Mouse (Mus musculus) retina, adult 2 months (tissue): Measurements from ENCODE around the gene Irx2.

Experiments used
- DNase-seq: peaks from one replicate; pipeline ENCODE4 v3.0.0-alpha.2; 2012; ENCODE audit warnings: low read depth, low spot score

Irx2 gene

GRCm38 (mm10) chr13:72636331-72636851 lies 7.8 kb downstream of the Irx2 start:
- DNase-seq, result no peak

- DNase-seq, result no peak
Observed at GRCm38 (mm10) chr13:72637536-72637935, 8.9 kb downstream of the Irx2 start.

- DNase-seq, result no peak
Observed at GRCm38 (mm10) chr13:72638401-72639130, 9.9 kb downstream of the Irx2 start.

GRCm38 (mm10) chr13:72639441-72640130 lies 11.0 kb downstream of the Irx2 start:
- DNase-seq, result no peak

GRCm38 (mm10) chr13:72640131-72640521 lies 11.5 kb downstream of the Irx2 start:
- DNase-seq, result no peak

GRCm38 (mm10) chr13:72656447-72656846 lies 27.8 kb downstream of the Irx2 start:
- DNase-seq, result no peak

- DNase-seq, result no peak
Observed at GRCm38 (mm10) chr13:72675826-72676225, 47.2 kb downstream of the Irx2 start.
